Mouse (Mus musculus) adrenal gland, postnatal 4 days (tissue): ENCODE measurements around the gene Ak7. TPM values are rescaled to one million over a fixed set of nuclear protein-coding genes. Genes with fewer than 3 reads are reported as not detected.

Source experiments
- DNase-seq, 2 experiments: peaks; one replicate each; pipeline ENCODE4 v3.0.0; 2021 to 2022; ENCODE audit warnings: low spot score in 2 of 2, mixed read lengths in 2 of 2
- total RNA-seq, 2 experiments: library from RNA; stranded (reverse); gene quantifications; 2 replicates each; pipeline ENCODE4 v1.2.3; 2021

The Ak7 gene
- total RNA-seq, 2 experiments from 2014 or later: 0.25 to 0.36 TPM

GRCm38 (mm10) chr12:105785000-105785774 is 79.4 kb downstream of the Ak7 start:
- peak; percentile 57 to 63 for DNase-seq

GRCm38 (mm10) chr12:105786113-105786512 is 80.3 kb downstream of the Ak7 start:
- DNase-seq: no peak

GRCm38 (mm10) chr12:105787626-105788025 is 81.8 kb downstream of the Ak7 start:
- no peak for DNase-seq

- DNase-seq: no peak
These were observed 84.1 kb downstream of the Ak7 start for GRCm38 (mm10) chr12:105789885-105790284.

GRCm38 (mm10) chr12:105794896-105795295 is 89.1 kb downstream of the Ak7 start:
- no peak for DNase-seq

GRCm38 (mm10) chr12:105798001-105798400 is 92.2 kb downstream of the Ak7 start:
- DNase-seq: no peak

- no peak for DNase-seq
These were observed 100.0 kb downstream of the Ak7 start for GRCm38 (mm10) chr12:105805790-105806189.

DNA sequence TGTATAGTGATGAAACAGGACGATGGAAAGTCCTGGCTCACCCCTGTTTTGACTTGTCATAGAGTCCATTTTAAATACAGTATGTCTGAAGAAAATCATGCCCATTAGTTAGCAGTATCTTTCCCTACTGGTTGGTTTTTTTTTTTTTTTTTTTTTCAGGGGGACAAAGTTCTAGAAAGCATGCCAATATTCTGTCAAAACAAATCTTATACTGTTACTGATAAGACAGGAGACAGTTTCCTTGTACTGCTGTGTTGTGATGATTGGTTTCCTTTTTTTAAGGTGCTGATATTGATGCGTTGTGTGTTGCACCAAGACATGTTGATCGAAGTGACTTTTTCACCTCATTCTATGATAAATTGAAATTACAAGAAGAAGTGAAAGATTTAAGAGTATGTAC is 100.4 kb downstream of the Ak7 start:
- no peak for DNase-seq

DNA sequence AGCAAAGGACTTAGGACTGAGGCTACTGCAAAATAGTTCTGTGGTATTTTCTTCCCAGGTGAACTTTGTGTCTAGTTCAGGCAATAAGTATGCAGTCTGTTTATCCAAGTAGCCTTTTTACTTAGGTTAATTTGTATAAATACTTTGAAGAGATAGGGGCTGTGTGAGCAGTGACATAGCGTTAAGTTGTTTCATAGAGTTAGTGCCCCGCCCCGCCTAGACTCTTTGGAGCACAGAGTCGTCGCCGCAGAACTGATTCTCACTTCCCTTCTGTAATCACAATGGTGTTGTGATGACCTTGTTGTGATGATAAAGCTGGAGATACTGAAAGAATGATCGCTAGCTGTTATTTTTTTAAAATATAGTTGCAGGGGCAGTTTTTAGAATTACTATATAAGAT is 101.6 kb downstream of the Ak7 start:
- no peak for DNase-seq

GRCm38 (mm10) chr12:105808945-105809344 is 103.2 kb downstream of the Ak7 start:
- DNase-seq: no peak

- DNase-seq: no peak
These were observed 104.8 kb downstream of the Ak7 start for GRCm38 (mm10) chr12:105810608-105811007.

DNA sequence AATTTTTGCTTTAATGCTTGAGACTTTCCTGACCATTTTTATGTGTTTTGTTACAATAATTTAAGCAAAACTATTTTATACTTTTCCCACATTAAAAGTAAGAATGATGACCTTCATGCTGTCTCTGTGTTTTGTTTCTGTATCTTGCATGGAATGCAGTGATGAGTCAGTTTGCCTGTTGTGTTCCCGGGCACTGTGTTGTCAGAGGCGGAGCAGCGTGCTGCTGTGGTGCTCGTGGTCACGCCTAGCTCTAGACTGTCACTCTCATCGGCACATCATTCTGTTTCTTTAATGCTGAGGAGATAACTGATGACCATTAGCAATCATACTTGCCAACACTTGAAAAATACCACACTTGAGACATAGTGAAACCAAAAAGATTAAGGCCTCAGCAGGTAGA is 108.2 kb downstream of the Ak7 start:
- no peak for DNase-seq

- no peak for DNase-seq
These were observed 117.7 kb downstream of the Ak7 start for GRCm38 (mm10) chr12:105823472-105823871.

DNA sequence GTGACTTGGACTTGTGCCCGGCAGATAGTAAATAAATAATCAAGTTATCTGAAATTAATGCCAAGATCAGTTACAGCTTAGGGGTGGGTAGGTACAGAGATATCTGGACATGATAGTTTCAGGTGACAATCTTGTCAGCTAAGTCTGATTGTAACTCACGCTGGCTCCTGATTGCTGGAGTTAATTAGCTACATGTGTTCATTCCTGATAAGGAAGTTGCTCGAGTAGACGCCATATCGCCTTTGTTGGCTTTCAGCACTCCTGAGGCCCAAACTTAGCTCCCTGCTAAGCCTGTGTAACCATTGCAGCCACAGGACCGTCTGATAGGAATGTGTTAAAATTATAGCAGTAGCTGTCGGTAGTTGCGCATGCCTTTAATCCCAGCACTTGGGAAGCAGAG is 119.0 kb downstream of the Ak7 start:
- DNase-seq: no peak

DNA sequence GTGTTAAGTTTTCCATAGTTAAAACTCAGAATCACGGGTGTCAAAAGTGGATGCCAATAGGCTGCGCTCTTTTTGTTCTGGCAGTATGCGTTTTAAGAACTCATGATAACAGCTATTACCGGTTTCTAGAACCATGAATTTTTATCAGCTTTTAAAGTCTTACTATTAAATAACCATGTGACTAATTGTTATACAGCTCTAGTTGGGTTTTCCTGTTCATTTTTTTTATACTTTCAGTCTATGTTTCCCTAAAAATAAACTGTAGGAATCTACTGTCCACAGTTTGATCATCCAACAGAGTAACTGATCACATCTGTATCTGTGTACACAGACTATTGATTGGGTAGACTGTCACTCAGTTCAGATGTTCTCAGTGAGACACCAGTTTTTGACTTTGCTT is 119.5 kb downstream of the Ak7 start:
- no peak for DNase-seq

Other genes with a start within 250 kb of the Ak7 start
- gene Bdkrb2, start 142.8 kb upstream of the Ak7 start, total RNA-seq: 10 to 100 TPM in 1 of 2 experiments, 1 to 10 TPM in 1; 9.6 to 10.7 TPM
- not detected for gene Bdkrb1, start 102.9 kb upstream of the Ak7 start, total RNA-seq
- gene Gskip, start 21.1 kb upstream of the Ak7 start, total RNA-seq: 10 to 100 TPM; 16.7 to 17.4 TPM
- gene Atg2b, start 20.8 kb upstream of the Ak7 start, total RNA-seq: 10 to 100 TPM; 27.4 to 30.5 TPM
- gene Papola, start 78.7 kb downstream of the Ak7 start, total RNA-seq: 100 to 1,000 TPM; 188 to 210 TPM